Mouse (Mus musculus): Measurements from ENCODE around the gene Olfr690. TPM values are rescaled to one million over a fixed set of nuclear protein-coding genes. Genes with fewer than 3 reads are reported as not detected.
A peak's percentile ranks its signal among the peaks of the same experiment; 100 is the strongest.
"Not testable (repeated sequence)": the region's sequence is repeated elsewhere in the genome, so short reads cannot be mapped to it uniquely, and the experiment has no call there.

Olfr690 gene
- not detected for total RNA-seq (2021)

DNA sequence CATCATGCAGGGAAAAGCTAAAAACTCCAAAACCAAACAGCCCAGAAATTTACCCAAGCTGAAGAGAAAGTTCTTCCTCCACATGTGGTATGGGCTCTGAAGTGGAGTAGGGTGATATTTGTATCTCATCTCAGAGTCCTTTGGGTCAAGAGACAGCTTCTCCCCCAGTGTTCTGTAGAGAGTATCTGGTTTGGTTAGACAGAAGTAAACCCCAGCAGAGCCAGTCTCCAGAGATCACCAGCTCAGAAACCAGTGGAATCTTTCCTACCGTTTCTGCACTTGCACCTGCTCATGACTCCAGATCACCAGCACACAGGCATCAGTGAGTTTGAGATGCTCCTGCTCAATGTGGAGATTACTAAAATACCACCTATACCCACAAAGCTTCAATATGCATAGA lies at the start of gene Olfr690:
Gene Olfr690 (minus strand): TSS at position 101 of the 400 bp plus-strand sequence.
- intact Hi-C loops (cut with DNase I) = no loop called here
- DNase-seq = no peak

DNA sequence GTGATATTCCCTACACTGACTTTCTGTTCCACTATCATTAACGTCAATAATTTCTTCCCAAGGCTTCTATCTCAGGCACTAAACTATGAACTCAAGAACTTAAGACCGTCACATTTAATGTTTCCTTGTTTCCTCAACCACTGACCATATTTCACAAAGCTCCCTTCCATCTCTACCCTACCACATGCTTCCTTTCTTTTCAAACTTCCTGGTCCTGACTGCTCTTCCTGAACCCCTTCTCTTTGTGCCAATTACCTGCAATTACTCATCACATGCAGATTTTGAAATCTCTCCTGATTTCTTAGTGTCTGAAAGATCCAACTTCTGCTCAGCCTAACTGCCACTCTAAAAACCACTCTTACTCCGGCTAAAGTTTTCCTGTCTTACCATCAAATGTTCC lies 46.4 kb upstream of the Olfr690 start:
- no peak for DNase-seq
- intact Hi-C loops (cut with DNase I) = no loop called here

DNA sequence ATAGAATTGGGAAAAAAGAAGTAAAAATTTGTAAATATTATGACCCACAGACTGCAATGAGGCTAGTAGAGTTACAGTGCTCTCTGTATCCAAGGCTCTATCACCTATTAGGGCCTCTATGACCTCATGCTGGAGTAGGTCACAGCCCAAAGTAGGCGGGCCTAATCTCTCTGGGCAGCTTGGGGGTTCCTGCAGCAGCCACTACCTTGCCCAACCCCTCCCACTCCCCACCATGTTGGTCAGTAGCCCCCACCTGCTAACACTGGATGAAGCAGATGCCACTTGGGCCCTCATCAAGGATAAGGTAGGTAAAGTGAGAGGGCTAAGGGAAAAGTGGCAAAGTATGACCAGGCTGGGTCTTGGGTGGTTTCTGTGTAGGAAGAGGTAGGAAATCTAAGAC lies 41.0 kb upstream of the Olfr690 start, which contains the start of gene Gm5901:
Gene Gm5901 (plus strand): TSS at position 173 of the 400 bp plus-strand sequence.
- intact Hi-C loops (cut with DNase I) = no loop called here
- DNase-seq = no peak

DNA sequence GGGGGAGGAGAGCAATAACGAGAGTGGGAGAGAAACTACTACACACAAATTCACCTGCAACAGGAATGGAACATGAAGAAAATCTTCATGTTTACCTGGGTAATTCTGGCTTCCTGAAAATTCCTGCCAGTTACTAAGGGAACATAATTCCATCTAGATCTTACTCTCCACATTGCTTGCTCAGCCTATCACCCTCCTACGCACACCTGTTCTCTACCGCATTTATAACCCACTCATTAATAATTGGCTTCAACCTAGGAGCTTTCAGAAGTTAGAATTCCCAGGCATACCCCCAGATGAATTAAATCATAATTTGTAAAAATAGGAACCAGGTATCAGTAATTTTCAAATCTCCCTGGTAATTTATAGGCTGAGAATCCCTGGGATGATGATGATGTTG lies 40.1 kb upstream of the Olfr690 start:
- intact Hi-C loops (cut with DNase I) = no loop called here
- DNase-seq = no peak

DNA sequence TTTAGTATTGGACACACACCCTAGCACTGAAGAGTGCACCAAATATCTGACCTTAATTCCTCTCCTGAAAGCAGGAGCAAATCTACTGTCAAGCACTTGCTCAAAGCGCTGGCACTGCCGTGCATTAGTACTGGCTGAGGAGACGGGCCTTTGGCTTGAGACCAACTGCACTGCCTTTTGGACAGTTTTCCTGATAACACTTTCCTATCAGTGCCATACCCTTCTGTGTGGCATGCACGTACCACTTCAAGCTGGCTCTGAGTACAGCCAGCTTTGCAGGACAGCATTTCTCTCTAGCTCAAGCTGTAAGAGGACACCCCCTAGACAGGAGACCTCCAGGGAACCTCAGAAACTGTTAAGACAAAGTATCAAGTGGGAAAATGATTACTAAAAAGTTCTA lies 39.6 kb upstream of the Olfr690 start:
- intact Hi-C loops (cut with DNase I) = no loop called here

DNA sequence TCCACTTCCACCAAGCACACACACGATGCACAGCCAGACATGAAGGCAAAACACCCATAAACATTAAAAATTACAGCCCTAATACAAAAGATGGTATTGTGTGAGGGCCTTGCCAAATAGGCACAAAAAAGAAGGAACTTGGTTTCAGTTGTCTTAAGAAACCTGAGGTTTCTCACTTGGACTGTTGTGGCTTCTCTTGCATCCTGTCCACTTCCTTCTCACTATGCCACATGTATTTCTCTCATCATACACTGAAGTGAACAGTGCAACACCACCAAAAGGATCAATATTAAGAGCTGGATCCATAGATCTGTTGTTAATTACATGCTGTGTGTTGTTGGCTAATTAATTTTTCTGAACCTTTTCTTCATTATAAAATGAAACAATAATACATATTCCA lies 39.0 kb upstream of the Olfr690 start:
- DNase-seq = no peak
- intact Hi-C loops (cut with DNase I) = no loop called here

More for the DNA sequence above, 39.6 kb upstream of the Olfr690 start:
- DNase-seq = peak; percentile 44 to 52

DNA sequence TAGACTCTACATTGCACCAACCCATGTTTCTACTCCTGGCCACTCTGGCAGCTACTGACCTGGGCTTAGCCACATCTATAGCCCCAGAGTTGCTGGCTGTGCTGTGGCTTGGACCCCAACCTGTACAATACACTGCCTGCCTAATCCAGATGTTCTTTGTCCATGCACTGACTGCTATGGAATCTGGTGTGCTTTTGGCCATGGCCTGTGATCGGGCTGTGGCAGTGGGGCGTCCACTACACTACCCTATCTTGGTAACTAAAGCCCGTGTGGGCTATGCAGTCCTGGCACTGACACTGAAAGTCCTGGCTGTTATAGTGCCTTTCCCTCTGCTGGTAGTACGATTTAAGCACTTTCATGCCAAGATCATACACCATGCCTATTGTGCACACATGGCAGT lies 34.6 kb upstream of the Olfr690 start:
- intact Hi-C loops (cut with DNase I) = no loop called here
- no peak for DNase-seq

DNA sequence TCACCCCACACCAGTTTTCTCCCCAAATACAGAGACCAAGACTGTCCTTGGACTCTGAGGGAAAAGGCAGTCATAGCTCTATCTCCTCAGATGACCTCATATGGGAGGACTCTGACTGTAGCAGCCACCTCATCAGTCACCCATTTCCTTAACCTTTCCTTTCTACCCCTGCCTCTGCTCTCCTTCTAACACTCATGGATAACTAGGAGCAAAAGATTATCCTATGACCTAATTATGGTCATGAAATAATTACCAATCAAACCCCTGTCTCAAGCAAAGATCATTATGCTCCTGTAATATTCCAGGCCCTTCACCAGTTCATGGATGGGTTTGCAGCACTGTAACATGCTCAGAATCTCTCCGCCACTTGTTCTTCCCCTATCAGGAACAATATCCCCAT lies 34.0 kb upstream of the Olfr690 start, which contains the start of gene Olfr692:
Gene Olfr692 (plus strand): TSS at position 301 of the 400 bp plus-strand sequence.
- no peak for DNase-seq

DNA sequence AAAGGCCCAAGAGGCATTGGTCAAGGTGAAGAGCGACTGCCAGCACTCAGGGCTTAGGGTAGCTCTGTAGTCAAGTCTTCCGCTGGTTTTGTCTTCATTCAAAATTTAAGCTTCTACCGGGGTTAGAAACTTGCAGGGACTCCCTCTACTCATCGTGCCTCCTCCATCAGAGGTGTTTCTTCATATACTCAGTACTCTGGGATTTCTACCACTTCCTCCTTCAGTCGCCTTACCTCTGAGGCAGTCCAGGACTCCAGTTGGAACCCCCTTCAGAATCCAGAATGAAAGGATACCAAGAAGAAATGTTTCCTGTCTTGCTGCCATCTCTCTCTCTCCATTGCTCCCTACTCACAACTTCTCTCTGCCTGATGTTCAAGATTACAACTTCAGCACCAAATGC lies 33.4 kb upstream of the Olfr690 start:
- no peak for DNase-seq
- intact Hi-C loops (cut with DNase I) = no loop called here

More for the DNA sequence above, 34.0 kb upstream of the Olfr690 start, which contains the start of gene Olfr692:
- intact Hi-C loops (cut with DNase I) = no loop called here

DNA sequence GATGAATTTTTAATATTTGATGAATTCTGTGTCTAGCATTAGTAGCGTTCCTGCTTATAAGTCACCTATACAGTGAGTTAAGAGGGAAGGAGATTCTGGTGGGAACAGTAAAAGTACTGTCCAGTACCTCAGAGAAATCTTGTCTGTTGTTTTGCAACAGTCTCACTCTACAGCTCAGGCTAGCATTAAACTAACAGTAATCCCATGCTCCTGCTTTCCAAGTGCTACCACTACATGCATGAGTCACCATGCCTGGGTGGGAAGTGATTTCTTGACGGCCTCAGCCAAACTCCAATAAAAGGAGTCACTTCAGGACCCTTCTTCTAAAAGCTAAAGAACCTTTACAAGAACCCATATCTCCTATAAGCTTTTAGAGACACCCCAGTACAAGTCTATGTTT lies 27.8 kb upstream of the Olfr690 start:
- no peak for DNase-seq
- intact Hi-C loops (cut with DNase I) = no loop called here

DNA sequence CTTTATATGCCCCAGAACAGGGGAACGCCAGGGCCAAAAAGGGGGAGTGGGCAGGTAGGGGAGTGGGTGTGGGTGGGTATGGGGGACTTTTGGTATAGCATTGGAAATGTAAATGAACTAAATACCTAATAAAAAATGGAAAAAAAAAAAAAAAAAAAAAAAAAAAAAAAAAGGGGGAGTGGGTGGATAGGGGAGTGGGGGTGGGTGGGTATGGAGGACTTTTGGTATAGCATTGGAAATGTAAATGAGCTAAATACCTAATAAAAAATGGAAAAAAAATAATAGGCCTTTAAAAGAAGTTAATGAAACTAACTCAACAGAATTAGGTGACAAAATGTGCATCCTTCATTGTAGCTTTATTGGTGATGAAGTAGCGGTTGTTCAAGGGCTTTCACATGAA lies 22.6 kb upstream of the Olfr690 start:
- intact Hi-C loops (cut with DNase I); DNase-seq: not testable (repeated sequence)

DNA sequence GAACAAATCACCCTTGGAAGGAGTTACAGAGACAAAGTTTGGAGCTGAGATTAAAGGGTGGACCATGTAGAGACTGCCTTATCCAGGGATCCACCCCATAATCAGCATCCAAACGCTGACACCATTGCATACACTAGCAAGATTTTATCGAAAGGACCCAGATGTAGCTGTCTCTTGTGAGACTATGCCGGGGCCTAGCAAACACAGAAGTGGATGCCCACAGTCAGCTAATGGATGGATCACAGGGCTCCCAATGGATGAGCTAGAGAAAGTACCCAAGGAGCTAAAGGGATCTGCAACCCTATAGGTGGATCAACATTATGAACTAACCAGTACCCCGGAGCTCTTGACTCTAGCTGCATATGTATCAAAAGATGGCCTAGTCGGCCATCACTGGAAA lies 22.2 kb upstream of the Olfr690 start:
- intact Hi-C loops (cut with DNase I); DNase-seq: not testable (repeated sequence)

DNA sequence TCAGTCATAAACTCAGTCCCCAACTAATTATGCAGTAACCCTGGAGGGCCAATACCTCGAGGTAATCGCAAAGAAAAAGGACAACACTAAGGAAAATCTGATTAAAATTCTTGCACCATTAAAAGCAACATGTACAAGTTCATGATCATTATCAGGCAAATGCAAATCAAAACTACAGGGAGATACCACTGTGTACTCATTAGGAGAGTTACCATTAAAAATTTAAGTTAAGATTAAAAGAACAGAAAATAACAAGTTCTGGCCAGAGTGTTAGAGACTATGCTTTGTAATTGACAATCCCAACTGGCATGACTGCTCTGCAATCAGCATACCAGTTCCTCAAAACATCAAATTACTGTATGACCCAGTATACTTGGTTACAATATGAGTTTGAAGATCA lies 8.8 kb upstream of the Olfr690 start:
- intact Hi-C loops (cut with DNase I) = no loop called here
- no peak for DNase-seq

DNA sequence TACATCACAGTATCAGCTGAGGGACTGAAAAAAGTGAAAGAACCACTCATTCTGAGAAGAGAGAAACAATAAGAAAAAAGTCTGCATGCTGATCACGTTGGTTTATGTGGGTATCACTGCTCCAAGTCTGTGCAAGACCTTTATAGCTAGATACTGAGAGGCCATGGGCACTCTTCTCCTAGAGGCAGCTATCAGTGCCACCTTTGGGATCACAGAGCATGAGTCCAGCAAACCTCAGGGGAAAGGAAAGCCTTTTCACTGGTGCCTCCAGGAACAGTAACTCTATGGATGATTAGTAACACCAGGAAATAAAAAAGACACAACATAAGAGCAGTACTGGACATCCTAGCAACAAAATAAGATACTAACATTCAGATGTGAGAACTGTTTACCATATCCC lies 8.3 kb upstream of the Olfr690 start, which contains the start of gene Olfr691:
Gene Olfr691 (minus strand): TSS at position 101 of the 400 bp plus-strand sequence.
- intact Hi-C loops (cut with DNase I) = no loop called here
- no peak for DNase-seq

DNA sequence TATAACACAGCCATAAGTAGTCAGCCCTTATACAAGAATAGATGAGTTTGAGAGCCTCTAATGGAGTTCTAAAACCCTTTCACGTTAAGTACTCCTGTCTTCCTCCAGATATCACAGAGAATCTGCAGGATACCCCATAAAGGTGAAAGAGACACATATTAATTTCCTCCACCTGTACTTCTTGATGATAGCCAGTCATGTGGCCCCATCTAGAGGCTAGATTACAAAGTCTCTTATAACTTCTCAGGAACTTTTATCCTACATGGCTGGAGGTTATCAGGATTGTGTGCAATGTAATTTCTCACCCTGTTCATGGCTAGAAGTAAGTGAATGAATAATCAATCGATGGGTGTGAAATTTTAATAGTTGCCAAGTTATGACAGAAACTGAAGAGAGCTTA lies 8.6 kb downstream of the Olfr690 start:
- intact Hi-C loops (cut with DNase I) = loop anchor here (1.0 to 2.0 kb wide), 2 partner anchors 75 to 155 kb away; no protein-coding TSS in a partner anchor
- no peak for DNase-seq

DNA sequence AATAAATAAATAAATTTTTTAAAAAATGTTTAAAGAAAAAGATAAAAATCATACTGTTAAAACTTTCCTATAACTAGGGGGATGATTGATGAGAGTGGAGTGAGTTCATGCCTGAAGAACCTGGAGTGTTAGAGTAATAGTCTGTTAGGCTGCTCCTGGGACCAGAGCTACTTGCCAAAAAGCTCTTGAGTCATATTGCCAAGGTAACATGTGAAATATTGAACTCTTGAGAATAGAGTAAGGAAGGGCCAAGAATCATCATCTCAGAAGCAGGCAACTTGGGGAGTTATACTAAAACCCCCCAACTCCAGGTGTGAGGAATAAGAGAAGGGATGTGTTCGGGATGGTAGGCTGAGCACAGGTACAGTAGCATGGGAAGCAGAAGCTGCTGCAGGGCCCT lies 23.0 kb downstream of the Olfr690 start, which contains the start of gene Olfr689:
Gene Olfr689 (plus strand): TSS at position 301 of the 400 bp plus-strand sequence.
- DNase-seq = no peak
- intact Hi-C loops (cut with DNase I) = no loop called here

DNA sequence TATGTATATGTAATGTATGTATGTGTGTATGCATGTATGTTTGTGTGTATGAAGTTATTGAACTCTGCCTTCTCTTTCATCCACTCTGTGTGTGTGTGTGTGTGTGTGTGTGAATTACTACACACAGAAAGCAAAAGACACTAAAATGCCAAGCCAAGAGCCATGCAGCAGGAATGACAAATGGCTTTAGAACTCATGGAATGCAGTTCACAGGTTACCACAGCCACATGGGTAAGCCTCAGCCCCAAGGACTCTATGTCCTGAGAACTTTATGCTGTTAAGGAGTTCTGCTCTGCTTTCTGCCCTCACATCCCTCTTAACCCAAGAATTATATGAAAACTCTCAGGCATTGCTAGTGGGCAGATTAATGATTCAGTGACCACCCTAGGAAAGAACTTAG lies 43.9 kb downstream of the Olfr690 start:
- intact Hi-C loops (cut with DNase I) = no loop called here
- DNase-seq = no peak

DNA sequence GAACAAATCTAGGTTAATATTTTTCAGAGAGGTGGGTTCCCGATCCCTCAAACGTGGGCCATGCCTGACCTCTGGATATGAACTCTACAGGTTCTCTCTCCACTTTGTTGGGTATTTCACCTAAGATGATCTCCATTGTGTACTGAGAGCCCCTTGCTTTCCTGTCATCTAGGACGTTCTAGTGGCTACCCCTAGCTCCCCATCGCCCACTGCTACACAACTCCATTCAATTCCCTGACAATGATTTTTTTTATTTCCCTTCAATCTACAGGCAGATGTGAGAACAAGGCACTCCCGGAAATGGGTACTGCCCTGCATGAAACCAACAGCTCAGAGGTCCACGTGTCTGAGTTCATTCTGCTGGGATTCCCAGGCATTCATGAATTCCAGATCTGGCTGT lies 46.1 kb downstream of the Olfr690 start, which contains the start of gene Olfr688:
Gene Olfr688 (plus strand): TSS at position 301 of the 400 bp plus-strand sequence.
- intact Hi-C loops (cut with DNase I) = no loop called here
- no peak for DNase-seq

Other genes starting within 250 kb of the Olfr690 start
- not detected for gene Olfr680-ps1, start 241.3 kb downstream of the Olfr690 start, total RNA-seq (2021)
- gene Olfr681, start 217.3 kb downstream of the Olfr690 start, total RNA-seq (2021) = not detected
- not detected for gene Olfr683, start 187.1 kb downstream of the Olfr690 start, total RNA-seq (2021)
- gene Olfr684, start 170.5 kb downstream of the Olfr690 start, total RNA-seq (2021) = not detected
- not detected for gene Olfr685, start 148.1 kb downstream of the Olfr690 start, total RNA-seq (2021)
- gene Olfr686, start 126.6 kb downstream of the Olfr690 start, total RNA-seq (2021) = not detected
- not detected for gene Olfr688, start 46.0 kb downstream of the Olfr690 start, total RNA-seq (2021)
- gene Olfr689, start 22.9 kb downstream of the Olfr690 start, total RNA-seq (2021) = not detected
- gene Olfr691, start 8.2 kb upstream of the Olfr690 start, total RNA-seq (2021) = under 1 TPM in 1 of 2 experiments, not detected in 1; 0.11 TPM
- gene Olfr692, start 34.1 kb upstream of the Olfr690 start, total RNA-seq (2021) = not detected
- gene Gm5901, start 40.9 kb upstream of the Olfr690 start, total RNA-seq (2021) = not detected
- 10 to 100 TPM; 18.1 to 19.0 TPM for gene Fam160a2, start 66.0 kb upstream of the Olfr690 start, total RNA-seq (2021)
- not detected for gene Cnga4, start 70.5 kb upstream of the Olfr690 start, total RNA-seq (2021)
- not detected for gene Cckbr, start 91.6 kb upstream of the Olfr690 start, total RNA-seq (2021)
- 10 to 100 TPM; 19.9 to 22.4 TPM for gene Cavin3, start 148.2 kb upstream of the Olfr690 start, total RNA-seq (2021)
- 100 to 1,000 TPM; 156 to 163 TPM for gene Smpd1, start 220.3 kb upstream of the Olfr690 start, total RNA-seq (2021)
- 100 to 1,000 TPM; 116 TPM for gene Apbb1, start 247.5 kb upstream of the Olfr690 start, total RNA-seq (2021)